Mouse (Mus musculus) kidney, postnatal 4 days (tissue): ENCODE data around the gene Itga6.
"Not testable (repeated sequence)": the region's sequence is repeated elsewhere in the genome, so short reads cannot be mapped to it uniquely, and the experiment has no call there.

Source experiments
- DNase-seq, 2 experiments: peaks; one replicate each; pipeline ENCODE4 v3.0.0; 2021; ENCODE audit warnings: mixed read lengths in 2 of 2

Itga6 gene

GRCm38 (mm10) chr2:71898335-71898856, 153.0 kb downstream of the Itga6 start:
- peak; percentile 37 to 65 for DNase-seq

GRCm38 (mm10) chr2:71899886-71900285, 154.5 kb downstream of the Itga6 start:
- DNase-seq = no peak

GRCm38 (mm10) chr2:71905154-71905553, 159.7 kb downstream of the Itga6 start:
- DNase-seq = no peak

- DNase-seq = not testable (repeated sequence)
These were observed 160.9 kb downstream of the Itga6 start for GRCm38 (mm10) chr2:71906356-71906755.
